Mouse (Mus musculus) right cerebral cortex, postnatal 36 days (tissue): ENCODE data around the gene Fbxo31.

Experiments
- DNase-seq, 2 experiments: peaks; one replicate each; pipeline ENCODE4 v3.0.0; 2022; ENCODE audit warnings: low spot score in 2 of 2, mixed read lengths in 1 of 2

Fbxo31 gene

DNA sequence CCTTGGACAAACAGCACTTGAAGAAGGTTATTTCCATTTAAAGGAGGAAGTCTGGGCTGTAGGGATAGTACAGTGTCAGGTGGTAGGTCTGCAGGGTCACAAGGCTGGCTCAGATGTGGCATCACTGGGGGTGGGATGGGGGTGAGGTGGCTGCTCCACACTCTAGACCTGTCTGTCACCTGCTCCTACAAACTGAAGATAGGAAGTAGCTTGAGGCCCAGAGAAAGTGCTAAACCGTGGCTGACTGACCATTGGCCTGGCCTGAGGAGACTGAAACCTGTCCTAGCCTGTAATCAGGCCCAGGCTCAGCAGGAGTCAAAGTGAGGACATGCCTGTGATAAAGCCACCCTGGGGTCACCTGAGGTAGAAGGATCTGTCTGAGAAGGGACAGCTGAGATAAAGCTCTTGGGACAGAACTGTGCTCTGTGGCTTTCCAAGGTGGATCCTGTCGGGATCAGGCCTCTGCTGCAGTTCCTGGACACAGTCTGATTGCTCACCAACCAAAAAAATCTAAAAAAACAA, 10.7 kb upstream of the Fbxo31 start:
- DNase-seq = no peak

DNA sequence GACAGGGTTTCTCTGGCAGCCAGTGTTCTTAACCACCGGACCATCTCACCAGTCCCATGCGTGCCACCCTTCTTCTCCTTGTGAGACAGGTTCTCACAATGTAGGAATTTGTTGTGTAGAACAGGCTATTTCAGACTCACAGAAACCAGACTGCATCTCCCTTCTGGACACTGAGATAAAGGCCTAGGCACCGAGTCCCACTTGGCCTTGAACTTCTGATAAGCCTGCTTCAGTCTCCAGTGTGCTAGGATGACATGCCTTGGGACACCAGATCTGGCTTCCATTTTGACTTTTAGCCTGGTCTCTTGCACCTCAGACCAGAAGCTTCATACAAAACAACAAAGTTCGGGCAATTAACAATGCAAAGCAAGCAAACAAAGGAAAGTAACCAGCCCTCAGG, 10.1 kb upstream of the Fbxo31 start:
- no peak for DNase-seq

DNA sequence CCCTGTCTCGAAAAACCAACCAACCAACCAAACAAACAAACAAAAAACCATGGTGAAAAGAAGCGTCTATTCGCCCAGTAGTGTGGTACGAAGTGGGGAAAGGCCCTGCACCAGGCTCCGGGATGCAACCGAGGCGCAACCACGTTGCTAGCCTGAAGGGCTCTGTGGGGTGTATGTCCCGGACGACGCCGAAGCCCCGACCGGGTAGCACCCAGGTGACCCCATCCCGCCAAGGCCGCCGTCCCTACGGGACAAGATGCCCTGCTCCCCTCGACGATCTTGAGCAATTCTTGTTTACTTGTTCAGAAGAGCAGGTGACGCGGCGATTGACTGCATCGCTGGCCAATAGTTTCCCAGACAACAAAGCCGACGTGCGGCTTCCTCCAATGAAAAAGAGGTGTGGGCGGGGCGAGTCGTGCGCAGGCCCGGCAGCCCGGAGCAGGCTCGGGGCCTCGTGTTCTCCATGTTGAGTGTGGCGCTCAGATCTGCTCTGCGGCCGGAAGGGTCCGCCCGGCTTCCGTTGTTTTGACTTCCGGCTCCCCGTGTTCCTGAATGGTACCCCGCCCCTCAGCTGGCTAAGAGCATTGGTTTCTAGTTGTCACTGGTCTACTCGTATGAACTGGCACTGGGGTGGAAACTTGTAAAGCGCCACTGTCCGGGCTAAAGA, 6.7 kb upstream of the Fbxo31 start:
- DNase-seq = peak; percentile 100

DNA sequence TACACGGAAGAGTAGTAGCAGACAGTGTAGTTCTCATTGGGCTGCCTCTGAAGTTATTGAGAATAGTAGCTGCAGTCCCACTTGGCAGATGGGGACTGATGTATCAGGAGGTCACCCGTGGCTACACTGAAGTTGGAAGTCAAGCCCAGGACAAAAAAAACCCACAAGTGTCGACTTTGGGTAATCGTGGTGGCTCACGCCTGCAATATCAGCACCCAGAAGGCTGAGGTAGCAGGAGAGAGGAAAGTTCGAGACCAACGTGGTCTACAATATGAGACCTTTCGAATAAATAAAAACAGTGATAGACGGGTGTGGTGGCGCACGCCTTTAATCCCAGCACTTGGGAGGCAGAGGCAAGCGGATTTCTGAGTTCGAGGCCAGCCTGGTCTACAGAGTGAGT, 6.1 kb upstream of the Fbxo31 start:
- DNase-seq = no peak

DNA sequence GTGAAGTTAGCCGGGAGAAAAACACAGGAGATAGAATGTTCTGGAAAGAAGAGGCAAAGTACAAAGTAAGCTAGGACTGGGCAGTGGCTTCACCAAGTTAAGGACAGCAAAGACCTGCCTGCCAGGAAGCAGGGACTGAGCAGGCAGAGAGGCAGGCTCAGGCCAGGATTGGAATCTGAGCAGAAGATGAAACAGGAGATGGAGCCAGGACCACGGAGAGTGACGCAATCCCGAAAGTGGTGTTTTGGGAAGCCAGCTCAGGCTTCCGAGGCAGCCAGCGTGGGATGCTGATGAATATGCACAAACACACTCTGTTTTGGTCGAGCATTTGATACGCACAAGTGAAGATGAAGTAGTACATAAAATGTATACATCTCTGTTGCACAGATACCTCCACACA, 5.0 kb upstream of the Fbxo31 start:
- no peak for DNase-seq

DNA sequence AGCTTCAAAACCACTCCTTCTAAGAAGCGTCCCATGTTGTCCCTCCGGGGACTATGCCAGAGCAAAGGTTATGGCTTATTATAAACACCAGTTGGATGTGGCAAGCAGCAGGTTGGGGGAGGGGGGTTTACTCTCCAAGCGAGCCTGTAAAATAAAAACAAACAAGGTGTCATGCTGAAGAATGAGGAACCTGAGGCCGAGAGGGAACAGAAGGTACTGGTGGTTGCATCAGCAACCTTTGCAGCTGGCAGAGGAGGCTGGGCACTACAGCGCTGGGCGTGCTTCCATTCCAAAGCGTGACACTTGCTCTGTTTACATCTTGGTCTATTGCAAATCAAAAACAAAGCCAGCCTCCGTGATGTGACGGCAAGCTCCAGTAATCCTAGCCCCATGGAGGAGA, 1.9 kb upstream of the Fbxo31 start:
- no peak for DNase-seq

DNA sequence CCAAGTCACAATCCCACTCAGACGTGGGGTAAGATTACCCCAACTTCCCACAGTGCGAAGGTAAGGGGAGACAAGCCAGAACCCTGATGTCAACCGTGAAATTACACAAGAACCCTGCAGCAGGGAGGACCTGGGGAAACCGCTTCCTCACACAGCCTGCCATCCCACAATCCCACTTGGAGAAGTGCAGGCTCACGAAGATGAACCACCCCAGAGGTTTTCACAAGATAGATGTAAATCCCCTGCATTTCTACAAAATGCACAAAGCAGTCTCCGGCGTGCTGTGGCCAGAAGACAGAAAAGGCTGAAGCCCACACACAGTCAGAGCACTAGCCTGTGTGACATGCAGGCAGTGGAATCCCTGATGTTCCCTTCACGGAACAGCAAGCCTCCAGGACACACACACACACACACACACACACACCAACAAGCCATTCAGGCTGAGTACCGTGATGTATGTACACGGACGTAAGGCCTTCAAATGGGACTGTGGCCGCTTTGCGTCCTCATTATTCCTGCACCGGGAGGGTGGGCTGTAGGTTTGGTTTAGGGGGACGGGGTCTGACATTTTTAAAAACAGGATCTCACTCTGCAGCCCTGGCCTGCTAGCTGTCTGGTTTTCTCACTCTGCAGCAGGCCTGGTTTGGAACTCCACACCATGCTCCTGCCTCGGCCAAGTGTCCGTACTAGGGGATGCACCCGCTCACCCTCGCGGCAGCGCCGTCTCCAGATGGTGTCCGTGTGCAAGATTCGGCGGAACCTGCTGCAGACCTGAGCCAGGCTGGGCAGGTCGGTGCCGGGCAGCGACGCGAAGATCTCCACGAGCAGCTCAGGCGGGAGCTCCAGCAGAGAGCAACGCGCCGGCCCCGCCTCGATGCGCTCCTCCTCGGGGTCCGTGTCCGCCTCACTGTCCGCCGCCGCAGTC, 593 bp downstream of the Fbxo31 start:
- DNase-seq = no peak

DNA sequence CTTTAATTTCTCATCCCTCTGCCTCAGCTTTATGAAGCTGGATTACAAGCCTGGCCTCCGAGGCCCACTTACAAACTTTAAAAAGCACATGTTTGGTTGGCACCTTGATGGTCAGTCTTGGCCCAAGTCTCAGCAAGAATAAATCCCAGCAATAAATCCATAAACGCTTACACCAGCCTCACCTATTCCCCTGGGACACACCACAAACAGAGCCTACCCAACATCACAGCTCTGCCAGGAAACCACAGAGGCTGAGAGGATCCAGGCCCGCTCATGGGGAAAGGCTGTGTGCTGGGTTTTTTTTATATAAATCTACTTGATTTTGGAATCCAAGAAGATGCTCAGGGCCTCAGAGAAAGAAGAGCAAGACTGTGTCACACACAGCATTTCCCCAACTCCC, 2.9 kb downstream of the Fbxo31 start:
- no peak for DNase-seq

DNA sequence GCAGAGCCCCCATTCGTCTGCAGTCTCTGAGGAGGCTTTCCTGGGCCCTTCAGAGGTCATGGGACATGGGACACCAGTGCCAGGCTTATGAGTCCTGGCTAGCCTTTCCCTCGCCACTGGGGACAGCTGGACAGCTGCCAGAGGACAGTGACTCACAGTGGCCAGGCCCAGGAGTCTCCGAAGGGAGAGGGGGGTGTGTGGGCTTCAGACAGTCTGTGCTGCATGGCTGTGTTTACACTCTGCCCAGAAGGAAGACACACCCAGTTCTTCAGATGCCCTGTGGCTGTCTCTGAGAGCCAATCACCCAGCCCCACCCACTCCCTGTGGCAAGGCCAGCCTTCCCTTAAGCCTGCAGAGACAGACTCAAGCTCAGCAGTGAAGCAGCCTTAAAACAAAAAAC, 5.3 kb downstream of the Fbxo31 start:
- no peak for DNase-seq

DNA sequence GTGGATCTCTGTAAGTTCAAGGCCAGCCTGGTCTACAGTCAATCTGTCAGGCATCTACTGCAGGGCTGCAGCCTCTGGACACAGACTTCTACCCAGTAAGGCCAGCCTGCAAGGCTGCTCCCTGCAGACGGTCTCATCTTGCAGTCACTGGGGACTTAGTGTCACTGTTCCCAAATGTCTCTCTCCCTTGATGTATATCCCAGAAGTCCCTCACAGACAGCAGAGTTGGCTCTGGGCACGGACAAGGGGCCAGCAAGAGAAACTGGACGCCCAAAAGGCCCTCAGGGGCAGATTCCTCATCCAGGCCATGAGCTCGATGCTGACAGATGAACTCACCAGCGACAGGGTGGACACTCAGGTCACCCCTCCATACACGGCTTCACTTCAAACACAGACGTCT, 6.5 kb downstream of the Fbxo31 start:
- no peak for DNase-seq

DNA sequence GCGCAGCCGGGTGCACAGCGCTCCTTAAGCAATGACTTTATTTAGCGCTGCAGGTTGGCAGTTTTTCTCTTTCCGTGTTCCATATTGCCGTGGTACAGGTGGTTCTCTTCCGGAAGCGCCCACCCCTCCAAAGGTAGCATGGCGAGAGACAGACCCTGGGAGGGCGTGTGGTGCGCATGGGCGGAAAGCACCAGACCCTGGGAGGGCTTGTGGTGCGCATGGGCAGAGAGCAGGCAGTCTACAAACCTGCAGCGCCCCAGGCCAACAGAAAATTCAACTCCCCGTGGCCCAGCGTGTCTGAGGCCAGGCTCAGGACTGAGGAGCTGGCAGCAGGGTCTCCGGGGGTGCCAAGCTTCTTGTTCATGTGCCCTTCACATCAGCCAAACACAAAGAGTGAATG, 7.8 kb downstream of the Fbxo31 start:
- DNase-seq = no peak

DNA sequence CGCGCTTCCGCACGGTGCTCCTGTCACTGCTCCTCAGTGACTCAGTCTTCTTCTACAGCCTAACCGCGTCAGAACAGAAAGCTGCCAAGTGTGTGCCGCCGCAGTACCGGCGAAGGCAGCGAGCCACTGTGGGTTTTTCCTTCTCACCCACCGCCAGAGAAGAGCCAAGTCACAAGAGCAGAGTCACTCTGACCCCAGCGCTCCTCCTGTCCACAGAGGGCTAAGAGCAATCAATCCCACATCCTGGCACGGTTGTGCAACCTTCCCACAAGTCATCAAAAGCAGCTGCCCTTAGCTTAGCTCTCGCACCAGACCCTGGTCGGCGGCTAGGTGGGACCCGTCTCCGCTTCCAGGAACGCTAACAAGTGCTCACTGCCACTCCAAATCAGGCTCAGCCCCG, 8.3 kb downstream of the Fbxo31 start:
- DNase-seq = no peak

DNA sequence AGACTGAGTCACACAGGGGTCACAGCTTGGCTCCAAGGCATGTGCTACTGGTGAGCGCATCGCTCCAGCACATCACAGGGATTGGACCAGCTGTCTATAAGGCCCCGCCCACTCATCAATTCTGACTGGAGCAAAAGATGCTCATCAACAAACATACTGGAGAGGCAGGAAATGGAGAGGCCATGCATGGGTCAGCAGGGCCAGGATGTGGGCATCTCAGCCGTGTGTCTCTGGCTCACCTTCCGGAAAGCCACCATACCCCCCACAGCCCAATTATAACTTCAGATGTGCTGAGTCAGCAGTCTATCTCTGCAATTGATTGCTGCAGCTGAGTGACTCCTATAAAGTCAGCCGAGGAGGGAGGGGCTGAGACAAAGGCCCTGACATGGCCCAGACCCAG, 10.3 kb downstream of the Fbxo31 start:
- no peak for DNase-seq

DNA sequence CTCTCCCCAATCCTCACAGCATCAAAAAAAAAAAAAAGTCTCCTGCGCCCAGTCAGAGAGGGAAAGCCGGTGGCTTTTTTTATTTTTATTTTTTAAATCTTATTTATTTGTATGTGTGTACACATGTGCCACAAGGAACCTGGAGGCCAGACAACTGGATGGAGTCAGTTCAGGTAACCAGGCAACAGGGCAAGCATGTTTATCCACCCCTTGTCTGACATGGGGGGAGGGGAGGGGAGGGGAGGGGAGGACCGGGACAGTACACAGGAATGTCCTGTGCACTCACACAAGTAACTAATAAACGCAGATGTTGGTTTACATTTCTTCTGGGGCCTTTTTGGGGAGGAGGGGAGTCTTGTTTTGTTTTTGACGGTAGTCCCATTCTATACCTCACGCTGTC, 14.9 kb downstream of the Fbxo31 start:
- no peak for DNase-seq

DNA sequence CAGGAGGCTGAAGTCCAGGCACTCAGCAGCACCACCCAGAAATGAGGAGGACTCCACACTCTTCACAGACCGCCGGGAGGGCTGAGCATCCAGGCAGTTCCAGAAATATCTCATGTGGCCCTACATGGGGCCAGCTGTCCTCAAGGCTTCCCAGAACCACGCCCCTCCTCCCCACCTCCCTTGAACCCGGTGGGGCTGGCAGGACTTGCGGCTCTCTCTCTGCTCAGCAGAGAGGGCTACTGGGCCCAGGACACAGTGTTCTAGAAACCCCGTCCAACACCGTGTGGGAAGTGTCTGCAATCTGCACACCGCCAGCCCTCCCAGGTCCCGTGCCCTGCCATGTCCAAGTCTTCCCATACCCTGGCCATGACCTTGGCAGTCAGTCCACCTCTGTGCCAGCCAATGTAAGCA, 15.7 kb downstream of the Fbxo31 start:
- no peak for DNase-seq

DNA sequence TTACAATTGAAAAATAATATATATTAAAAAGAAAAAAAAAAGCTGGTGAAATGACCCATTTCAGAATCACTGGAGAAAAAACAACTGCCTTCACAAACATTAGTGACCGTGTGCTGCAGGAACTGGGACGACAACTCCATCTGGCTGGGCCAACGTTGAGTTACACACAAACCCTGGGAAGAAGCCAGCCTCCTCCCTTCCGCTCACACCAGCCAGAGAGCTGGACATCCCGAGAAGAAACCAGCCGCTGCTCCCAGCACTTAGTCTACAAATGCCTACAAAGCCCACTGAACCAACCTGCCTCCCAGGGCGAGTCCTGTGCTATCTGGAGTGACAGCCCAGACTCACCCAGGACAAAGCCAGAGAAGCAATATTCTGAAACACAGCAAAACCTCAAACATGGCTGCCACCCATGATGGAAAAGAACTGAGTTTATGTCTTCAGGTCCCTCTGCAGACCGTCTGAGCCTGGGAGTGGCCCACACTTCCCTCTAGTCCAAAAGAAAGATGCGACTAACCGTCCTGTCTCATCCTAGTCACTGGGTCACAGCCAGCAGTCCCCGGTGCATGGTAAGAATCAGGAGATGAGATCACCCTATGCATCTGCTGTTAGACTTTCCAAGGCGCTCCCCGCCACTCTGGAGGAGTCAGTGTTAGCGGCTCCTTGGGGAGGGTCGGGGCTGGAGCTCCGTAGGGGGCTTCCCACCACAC, 16.8 kb downstream of the Fbxo31 start:
- DNase-seq = no peak

DNA sequence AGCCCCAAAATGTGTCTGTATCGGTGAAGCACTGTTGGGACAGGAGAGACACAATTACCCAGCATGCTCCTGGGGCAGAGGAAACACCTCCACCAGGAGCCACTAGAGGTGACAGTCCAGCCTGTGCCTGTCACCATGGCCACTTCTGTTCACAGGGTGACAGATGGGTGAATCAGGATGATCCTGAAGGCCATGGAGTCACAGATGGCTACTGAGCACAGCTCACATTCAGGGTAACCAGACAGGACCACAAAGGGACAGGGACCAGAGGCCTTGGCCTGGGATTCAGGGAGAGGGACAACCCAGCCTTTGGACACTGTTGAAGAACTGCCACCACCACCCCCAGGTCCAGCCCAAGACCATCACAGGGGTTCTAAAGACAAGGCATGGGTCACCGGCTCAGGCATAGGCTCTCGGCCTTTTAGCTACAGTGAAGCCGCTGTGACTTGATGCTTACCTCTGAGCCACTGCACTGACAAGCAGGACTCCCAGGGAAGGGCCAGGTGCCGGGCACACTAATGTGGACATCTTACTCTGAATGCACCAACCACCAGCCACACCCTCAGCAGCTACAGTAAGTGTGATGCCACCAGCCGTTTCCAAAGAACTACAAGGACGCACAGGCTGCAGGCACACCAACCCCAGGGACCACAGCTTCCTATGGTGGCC, 18.0 kb downstream of the Fbxo31 start:
- no peak for DNase-seq

DNA sequence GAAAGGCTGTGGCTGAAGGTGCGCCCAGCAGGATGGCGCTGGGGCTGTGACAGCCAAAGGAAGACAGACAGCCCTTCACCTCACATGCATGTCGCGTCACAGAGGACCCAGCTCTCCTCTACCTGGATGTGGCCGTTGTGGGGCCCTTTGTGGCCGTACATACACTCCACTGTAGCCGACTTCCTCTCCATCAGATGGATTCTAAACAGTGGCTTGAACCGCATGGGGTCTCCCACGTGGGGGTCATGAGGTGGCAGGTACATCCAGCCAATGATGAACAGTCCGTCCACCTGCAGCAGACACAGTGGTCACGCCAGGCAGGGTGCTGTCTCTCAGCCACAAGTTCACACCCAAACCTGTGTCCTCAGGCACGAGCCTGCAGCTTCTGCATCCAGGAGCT, 18.8 kb downstream of the Fbxo31 start:
- DNase-seq = no peak

DNA sequence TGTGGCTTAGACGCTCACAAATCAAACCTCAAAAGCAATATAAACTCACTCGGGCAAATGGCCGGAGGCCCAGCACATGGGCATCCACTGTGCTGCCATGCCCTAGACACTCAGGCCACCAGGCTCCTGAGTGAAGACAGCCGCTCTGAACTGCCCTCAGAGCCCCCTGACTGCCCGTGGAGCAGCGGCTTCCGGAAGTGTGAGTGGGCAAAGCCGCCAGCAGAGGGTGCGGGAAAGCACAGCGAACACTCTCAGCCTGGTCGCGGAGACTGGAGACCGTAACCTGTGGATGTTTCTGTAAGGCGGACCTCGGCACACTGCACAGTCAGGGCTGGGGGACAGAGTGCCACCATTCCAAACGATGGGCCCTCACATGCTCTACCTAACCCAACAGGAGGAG, 20.1 kb downstream of the Fbxo31 start:
- DNase-seq = no peak

DNA sequence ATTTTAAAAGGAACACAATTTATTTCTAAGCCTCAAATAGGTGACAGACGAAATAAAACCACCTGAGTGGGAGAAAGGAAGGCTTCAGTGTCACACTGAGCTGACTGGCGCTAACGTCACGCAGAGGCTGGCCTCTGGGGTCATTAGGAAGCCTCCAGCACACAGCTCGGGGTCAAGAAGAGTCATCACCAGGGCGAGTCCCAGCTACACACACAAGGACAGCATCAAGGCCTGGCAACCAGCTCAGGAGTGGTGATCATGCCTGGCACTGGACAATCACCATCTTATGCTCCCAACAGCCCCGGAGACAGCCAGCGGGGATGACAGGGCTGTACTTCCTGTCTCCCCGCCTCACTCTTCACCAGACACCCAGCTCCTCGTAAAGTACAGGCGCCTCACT, 20.9 kb downstream of the Fbxo31 start:
- DNase-seq = no peak

DNA sequence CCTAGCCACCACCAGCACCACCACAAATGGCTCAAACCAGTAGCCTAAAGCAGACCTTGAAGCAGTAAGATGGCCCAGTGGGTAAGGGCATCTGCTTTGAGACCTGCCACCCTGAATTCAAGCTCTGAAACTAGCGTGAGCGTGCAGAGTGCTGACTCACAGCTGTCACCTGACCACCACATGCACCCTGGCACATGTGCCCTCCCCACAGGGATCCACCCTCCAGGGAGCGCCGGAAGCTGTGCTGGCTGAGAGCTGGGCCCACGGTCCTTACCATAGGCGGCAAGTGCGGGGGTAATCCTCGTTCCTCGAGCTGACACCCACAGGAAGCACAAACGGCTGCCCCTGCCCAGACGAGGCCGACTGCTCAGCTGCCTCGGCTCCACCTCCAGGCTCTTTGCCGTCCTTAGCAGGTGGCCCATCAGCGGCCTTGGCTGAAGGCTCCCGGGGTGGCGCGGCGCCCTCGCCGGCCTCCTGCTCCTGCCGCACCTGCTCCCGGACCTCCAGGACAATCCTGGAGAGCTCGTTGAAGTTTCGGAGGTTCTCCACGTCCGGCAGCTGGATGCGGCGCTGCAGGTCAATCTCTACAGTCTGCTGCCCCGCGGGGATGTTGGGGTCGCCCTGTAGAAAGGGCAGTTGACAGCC, 24.7 kb downstream of the Fbxo31 start:
- DNase-seq = no peak
